Mouse (Mus musculus) midbrain, embryonic 16.5 days (tissue): ENCODE measurements around the gene Olfr1201. TPM values are rescaled to one million over a fixed set of nuclear protein-coding genes. Genes with fewer than 3 reads are reported as not detected.

Experiments used
- ATAC-seq: fragments of 200-750 bp; cut with Nextera tagmentation; 2 replicates; pipeline ENCODE4 v1.8.0; 2017; ENCODE audit warnings: moderate TSS enrichment
- H3K27ac ChIP-seq: fragments of 300-500 bp; sonication (generic); 2 replicates; pipeline ENCODE4 v1.5.1; 2014; ENCODE audit warnings: mild to moderate bottlenecking, low read length, mixed read lengths
- H3K27me3 ChIP-seq: fragments of 300-500 bp; sonication (generic); 2 replicates; pipeline ENCODE4 v1.6.1; 2014; ENCODE audit warnings: low read depth, low read length, mixed read lengths; ENCODE audit not compliant: control insufficient read depth, insufficient read depth
- H3K36me3 ChIP-seq: fragments of 300-500 bp; sonication (generic); 2 replicates; pipeline ENCODE4 v1.6.1; 2014; ENCODE audit warnings: mild to moderate bottlenecking, low read length, moderate library complexity, mixed read lengths; ENCODE audit not compliant: control insufficient read depth, insufficient read depth
- H3K4me1 ChIP-seq: fragments of 300-500 bp; sonication (generic); 2 replicates; pipeline ENCODE4 v1.6.1; 2014; ENCODE audit warnings: mild to moderate bottlenecking, low read length, mixed read lengths; ENCODE audit not compliant: control insufficient read depth, insufficient read depth
- H3K4me2 ChIP-seq: fragments of 300-500 bp; sonication (generic); 2 replicates; pipeline ENCODE4 v1.6.1; 2014; ENCODE audit warnings: mild to moderate bottlenecking, low read length, mixed read lengths
- H3K4me3 ChIP-seq: fragments of 300-500 bp; sonication (generic); 2 replicates; pipeline ENCODE4 v1.5.1; 2014; ENCODE audit warnings: low read depth, mild to moderate bottlenecking, low read length, moderate library complexity, mixed read lengths
- H3K9ac ChIP-seq: fragments of 300-500 bp; sonication (generic); 2 replicates; pipeline ENCODE4 v1.6.1; 2014; ENCODE audit warnings: low read depth, low read length, mixed read lengths
- H3K9me3 ChIP-seq: fragments of 300-500 bp; sonication (generic); replicated peaks from 2 replicates; pipeline ENCODE4 v1.6.1; 2014; ENCODE audit warnings: mild to moderate bottlenecking, low read length, mixed read lengths; ENCODE audit not compliant: control insufficient read depth, poor library complexity, severe bottlenecking
- WGBS: fragments of 180-500 bp; shearing (Covaris S2); extraction: QIAGEN DNeasy Blood & Tissue Kit; methylation state at CpG from one replicate; pipeline ENCODE4 v1.1.7; 2014; 5-methylcytosine and 5-hydroxymethylcytosine counted together
- polyA plus RNA-seq: library from polyadenylated mRNA; unstranded; fragments of >200 nt; fragmentation: Nextera tagmentation; extraction: Ambion mirVana; gene quantifications from 2 replicates; pipeline ENCODE4 v1.2.1, GENCODE M21; 2015

Olfr1201 gene
- polyA plus RNA-seq, result not detected in 2 replicates

GRCm38 (mm10) chr2:88792736-88793135 is at the start of gene Olfr1201:
Gene Olfr1201, plus strand, starts transcription at chr2:88793036.
- no peak within 1 kb of the TSS for H3K9ac ChIP-seq
- no peaks in the 10 kb centered on the region for H3K27me3 ChIP-seq
- H3K27ac ChIP-seq, result no peak within 1 kb of the TSS
- H3K36me3 ChIP-seq, result no peaks in the 10 kb centered on the region
- no peaks in the 10 kb centered on the region for H3K4me1 ChIP-seq
- ATAC-seq, result no peak
- H3K9me3 ChIP-seq, result no peaks in the 10 kb centered on the region
- no peak within 1 kb of the TSS for H3K4me3 ChIP-seq
- no peak within 1 kb of the TSS for H3K4me2 ChIP-seq
- WGBS, result 84% methylated on average over 6 of the region's 6 CpGs

GRCm38 (mm10) chr2:88743379-88743778 is 49.5 kb upstream of the Olfr1201 start:
- H3K36me3 ChIP-seq, result no peaks in the 10 kb centered on the region
- no peaks in the 10 kb centered on the region for H3K27me3 ChIP-seq
- H3K4me3 ChIP-seq, result no peak overlapping the region
- no peaks in the 10 kb centered on the region for H3K9me3 ChIP-seq
- H3K4me2 ChIP-seq, result no peak overlapping the region
- no peaks in the 10 kb centered on the region for H3K4me1 ChIP-seq
- H3K9ac ChIP-seq, result no peak overlapping the region
- 59% methylated on average over 3 of the region's 3 CpGs for WGBS
- no peak for ATAC-seq
- H3K27ac ChIP-seq, result no peak overlapping the region

- H3K27ac ChIP-seq, result no peak within 1 kb of the TSS
- H3K4me3 ChIP-seq, result no peak within 1 kb of the TSS
- H3K9me3 ChIP-seq, result no peaks in the 10 kb centered on the region
- ATAC-seq, result no peak
- no peak within 1 kb of the TSS for H3K4me2 ChIP-seq
- 83% methylated on average over 2 of the region's 2 CpGs for WGBS
- H3K9ac ChIP-seq, result no peak within 1 kb of the TSS
- H3K4me1 ChIP-seq, result no peaks in the 10 kb centered on the region
- no peaks in the 10 kb centered on the region for H3K36me3 ChIP-seq
- H3K27me3 ChIP-seq, result no peaks in the 10 kb centered on the region
These were observed 41.6 kb upstream of the Olfr1201 start, which contains the start of gene Olfr1198 for GRCm38 (mm10) chr2:88751270-88751669. Gene Olfr1198, minus strand, starts transcription at chr2:88751370.

- no peaks in the 10 kb centered on the region for H3K36me3 ChIP-seq
- H3K4me2 ChIP-seq, result no peak within 1 kb of the TSS
- WGBS, result 94% methylated on average over 2 of the region's 2 CpGs
- H3K4me3 ChIP-seq, result no peak within 1 kb of the TSS
- H3K4me1 ChIP-seq, result no peaks in the 10 kb centered on the region
- no peak within 1 kb of the TSS for H3K9ac ChIP-seq
- no peak within 1 kb of the TSS for H3K27ac ChIP-seq
- H3K9me3 ChIP-seq, result no peaks in the 10 kb centered on the region
- no peaks in the 10 kb centered on the region for H3K27me3 ChIP-seq
- ATAC-seq, result no peak
These were observed 32.5 kb upstream of the Olfr1201 start, which contains the start of gene Olfr1199 for GRCm38 (mm10) chr2:88760369-88760768. Gene Olfr1199, minus strand, starts transcription at chr2:88760469.

- no peaks in the 10 kb centered on the region for H3K4me1 ChIP-seq
These were observed 22.4 kb upstream of the Olfr1201 start, which contains the start of gene Olfr1200 for GRCm38 (mm10) chr2:88770388-88770787. Gene Olfr1200, minus strand, starts transcription at chr2:88770488.

GRCm38 (mm10) chr2:88814196-88814595 is 21.4 kb downstream of the Olfr1201 start, which contains the start of gene Olfr1202:
Gene Olfr1202, plus strand, starts transcription at chr2:88814496.
- WGBS, result 80% methylated on average over 1 of the region's 1 CpGs
- Histone ChIP-seq H3K9me3 (no peaks in the 10 kb centered on the region), H3K36me3 (no peaks in the 10 kb centered on the region)

More at GRCm38 (mm10) chr2:88770388-88770787, 22.4 kb upstream of the Olfr1201 start, which contains the start of gene Olfr1200:
- ATAC-seq, result no peak
- no peak within 1 kb of the TSS for H3K9ac ChIP-seq
- H3K9me3 ChIP-seq, result no peaks in the 10 kb centered on the region
- H3K4me3 ChIP-seq, result no peak within 1 kb of the TSS
- 89% methylated on average over 2 of the region's 2 CpGs for WGBS
- H3K36me3 ChIP-seq, result no peaks in the 10 kb centered on the region
- H3K4me2 ChIP-seq, result no peak within 1 kb of the TSS
- no peak within 1 kb of the TSS for H3K27ac ChIP-seq
- H3K27me3 ChIP-seq, result no peaks in the 10 kb centered on the region

GRCm38 (mm10) chr2:88829437-88829836 is 36.6 kb downstream of the Olfr1201 start, which contains the start of gene Olfr1205:
Gene Olfr1205, plus strand, starts transcription at chr2:88829737.
- H3K9me3 ChIP-seq, result no peaks in the 10 kb centered on the region
- no peak within 1 kb of the TSS for H3K9ac ChIP-seq
- H3K4me1 ChIP-seq, result no peaks in the 10 kb centered on the region
- H3K4me3 ChIP-seq, result no peak within 1 kb of the TSS
- no peaks in the 10 kb centered on the region for H3K27me3 ChIP-seq
- H3K4me2 ChIP-seq, result no peak within 1 kb of the TSS
- H3K27ac ChIP-seq, result no peak within 1 kb of the TSS
- H3K36me3 ChIP-seq, result no peaks in the 10 kb centered on the region
- 93% methylated on average over 2 of the region's 2 CpGs for WGBS
- no peak for ATAC-seq

More at GRCm38 (mm10) chr2:88814196-88814595, 21.4 kb downstream of the Olfr1201 start, which contains the start of gene Olfr1202:
- no peak for ATAC-seq
- Histone ChIP-seq H3K4me1 (no peaks in the 10 kb centered on the region), H3K4me2 (no peak within 1 kb of the TSS), H3K27ac (no peak within 1 kb of the TSS), H3K27me3 (no peaks in the 10 kb centered on the region), H3K4me3 (no peak within 1 kb of the TSS), H3K9ac (no peak within 1 kb of the TSS)

GRCm38 (mm10) chr2:88838477-88838876 is 45.6 kb downstream of the Olfr1201 start:
- Histone ChIP-seq H3K4me3 (no peak overlapping the region), H3K36me3 (no peaks in the 10 kb centered on the region), H3K4me2 (no peak overlapping the region), H3K27me3 (no peaks in the 10 kb centered on the region), H3K4me1 (no peaks in the 10 kb centered on the region), H3K9ac (no peak overlapping the region), H3K9me3 (no peaks in the 10 kb centered on the region), H3K27ac (no peak overlapping the region)
- ATAC-seq, result no peak
- WGBS, result 86% methylated on average over 2 of the region's 2 CpGs
